Mouse (Mus musculus) kidney, adult 2 months (tissue): Measurements from ENCODE around the gene Acp4. TPM values are rescaled to one million over a fixed set of nuclear protein-coding genes. Genes with fewer than 3 reads are reported as not detected.

Source experiments
- DNase-seq: peaks from one replicate; pipeline ENCODE4 v3.0.0; 2021
- H3K27ac ChIP-seq: fragments of 200-500 bp; 2 replicates; pipeline ENCODE4 v1.5.1; 2012; ENCODE audit warnings: low read depth, low read length, control low read depth, inconsistent platforms; ENCODE audit not compliant: insufficient read depth
- H3K27me3 ChIP-seq: fragments of 200-500 bp; replicated peaks from 2 replicates; pipeline ENCODE4 v1.6.1; 2012; ENCODE audit warnings: mild to moderate bottlenecking, moderate library complexity, low read length, inconsistent platforms; ENCODE audit not compliant: control insufficient read depth, insufficient read depth
- H3K36me3 ChIP-seq: fragments of 200-500 bp; 2 replicates; pipeline ENCODE4 v1.6.1; 2012; ENCODE audit warnings: mild to moderate bottlenecking, moderate library complexity, low read length, inconsistent platforms; ENCODE audit not compliant: control insufficient read depth, insufficient read depth
- H3K4me1 ChIP-seq: fragments of 200-500 bp; 2 replicates; pipeline ENCODE4 v1.6.1; 2011; ENCODE audit warnings: low read length; ENCODE audit not compliant: control insufficient read depth, insufficient read depth
- H3K4me3 ChIP-seq: fragments of 200-500 bp; 2 replicates; pipeline ENCODE4 v1.5.1; 2011; ENCODE audit warnings: mild to moderate bottlenecking, low read depth, low read length, control low read depth; ENCODE audit not compliant: insufficient read depth
- CTCF ChIP-seq: fragments of 200-500 bp; conservative IDR thresholded peaks from 2 replicates; pipeline ENCODE4 v1.5.1; 2011; ENCODE audit warnings: low read depth, mild to moderate bottlenecking, control low read depth, low read length, moderate library complexity, mixed read lengths; ENCODE audit not compliant: insufficient read depth, insufficient read length
- POLR2A ChIP-seq: fragments of 200-500 bp; IDR thresholded peaks from one replicate; pipeline ENCODE4 v1.6.1; 2011; ENCODE audit warnings: low read depth, low read length, control low read depth
- WGBS: fragments of 180-500 bp; shearing (Covaris S2); methylation state at CpG from one replicate; pipeline ENCODE4 v1.1.7; 2018; 5-methylcytosine and 5-hydroxymethylcytosine counted together
- polyA plus RNA-seq: library from polyadenylated mRNA; depleted of rRNA; stranded (reverse); fragments of >200 nt; gene quantifications from 2 replicates; pipeline ENCODE4 v1.2.3, GENCODE M21; 2012

Acp4 gene
- polyA plus RNA-seq, 1 experiment: not detected

GRCm38 (mm10) chr7:44274096-44274495 is 16.9 kb upstream of the Acp4 start:
- Histone ChIP-seq H3K36me3 (no peaks in the 10 kb centered on the region), H3K4me1 (no peaks in the 10 kb centered on the region), H3K27ac (no peak overlapping the region), H3K27me3 (no peaks in the 10 kb centered on the region), H3K4me3 (no peak overlapping the region)
- TF ChIP-seq POLR2A (no peak), CTCF (no peak)
- DNase-seq: no peak
- WGBS: 51% methylated on average over 11 of the region's 11 CpGs

- Histone ChIP-seq H3K27ac (no peak overlapping the region), H3K4me1 (no peaks in the 10 kb centered on the region)
These were observed 16.3 kb upstream of the Acp4 start for GRCm38 (mm10) chr7:44273446-44273845.

GRCm38 (mm10) chr7:44272546-44272945 is 15.4 kb upstream of the Acp4 start:
- H3K27ac ChIP-seq: no peak overlapping the region
- no peaks in the 10 kb centered on the region for H3K27me3 ChIP-seq
- TF ChIP-seq POLR2A: no peak
- no peak for TF ChIP-seq CTCF
- WGBS: 90% methylated on average over 7 of the region's 7 CpGs
- H3K36me3 ChIP-seq: no peaks in the 10 kb centered on the region
- DNase-seq: no peak
- no peak overlapping the region for H3K4me3 ChIP-seq
- no peaks in the 10 kb centered on the region for H3K4me1 ChIP-seq

More at GRCm38 (mm10) chr7:44273446-44273845, 16.3 kb upstream of the Acp4 start:
- no peak for DNase-seq
- no peak overlapping the region for H3K4me3 ChIP-seq
- no peak for TF ChIP-seq POLR2A
- TF ChIP-seq CTCF: no peak
- 66% methylated on average over 7 of the region's 7 CpGs for WGBS
- no peaks in the 10 kb centered on the region for H3K27me3 ChIP-seq
- no peaks in the 10 kb centered on the region for H3K36me3 ChIP-seq

- DNase-seq: no peak
- Histone ChIP-seq H3K4me3 (no peak overlapping the region), H3K36me3 (no peaks in the 10 kb centered on the region), H3K27ac (no peak overlapping the region), H3K27me3 (no peaks in the 10 kb centered on the region), H3K4me1 (no peaks in the 10 kb centered on the region)
- 67% methylated on average over 2 of the region's 2 CpGs for WGBS
- TF ChIP-seq POLR2A (no peak), CTCF (no peak)
These were observed 14.1 kb upstream of the Acp4 start for GRCm38 (mm10) chr7:44271309-44271708.

- TF ChIP-seq CTCF: no peak
- no peak for TF ChIP-seq POLR2A
- no peak for DNase-seq
- H3K27ac ChIP-seq: no peak overlapping the region
- no peaks in the 10 kb centered on the region for H3K36me3 ChIP-seq
- no peaks in the 10 kb centered on the region for H3K4me1 ChIP-seq
- H3K4me3 ChIP-seq: no peak overlapping the region
- no peaks in the 10 kb centered on the region for H3K27me3 ChIP-seq
- WGBS: 86% methylated on average over 2 of the region's 2 CpGs
These were observed 12.2 kb upstream of the Acp4 start for GRCm38 (mm10) chr7:44269397-44269796.

GRCm38 (mm10) chr7:44268117-44268516 is 10.9 kb upstream of the Acp4 start:
- no peaks in the 10 kb centered on the region for H3K27me3 ChIP-seq
- no peak for DNase-seq
- 73% methylated on average over 11 of the region's 11 CpGs for WGBS
- TF ChIP-seq CTCF (no peak), POLR2A (no peak)
- H3K27ac ChIP-seq: no peak overlapping the region
- H3K36me3 ChIP-seq: no peaks in the 10 kb centered on the region
- H3K4me3 ChIP-seq: no peak overlapping the region
- no peaks in the 10 kb centered on the region for H3K4me1 ChIP-seq

GRCm38 (mm10) chr7:44262791-44263643 is 5.8 kb upstream of the Acp4 start:
- Histone ChIP-seq H3K36me3 (no peaks in the 10 kb centered on the region), H3K27me3 (no peaks in the 10 kb centered on the region), H3K4me1 (no peaks in the 10 kb centered on the region), H3K27ac (no peak overlapping the region), H3K4me3 (no peak overlapping the region)
- DNase-seq: peak; percentile 95
- TF ChIP-seq POLR2A: no peak
- peak; percentile 100; the same call in 1 of the 2 replicates for TF ChIP-seq CTCF
- 4% methylated on average over 34 of the region's 34 CpGs for WGBS
